Mouse (Mus musculus) right cerebral cortex, postnatal 36 days (tissue): ENCODE data around the gene Tctex1d4.

ENCODE experiments used
- DNase-seq, 2 experiments: peaks; one replicate each; pipeline ENCODE4 v3.0.0; 2022; ENCODE audit warnings: low spot score in 2 of 2, mixed read lengths in 1 of 2

Gene Tctex1d4

DNA sequence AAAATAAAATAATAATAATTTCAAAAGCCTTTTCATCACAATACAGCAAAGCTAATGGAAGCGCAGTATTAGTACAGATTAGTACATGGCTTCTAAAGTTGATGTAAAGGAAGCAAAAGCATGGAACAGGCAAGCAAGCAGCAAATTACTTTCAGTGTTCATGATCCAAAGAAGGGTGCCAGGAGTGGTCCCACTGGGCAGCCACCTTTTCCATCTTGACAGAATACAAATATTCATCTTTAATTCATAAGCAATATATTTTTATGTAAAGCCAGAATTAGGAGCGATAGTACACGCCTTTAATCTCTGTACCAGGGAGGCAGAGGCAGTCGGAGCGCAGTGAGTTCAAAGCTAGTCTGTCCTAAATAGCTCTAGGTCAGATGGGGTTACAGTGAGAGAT, 7.0 kb upstream of the Tctex1d4 start:
- DNase-seq, result no peak

DNA sequence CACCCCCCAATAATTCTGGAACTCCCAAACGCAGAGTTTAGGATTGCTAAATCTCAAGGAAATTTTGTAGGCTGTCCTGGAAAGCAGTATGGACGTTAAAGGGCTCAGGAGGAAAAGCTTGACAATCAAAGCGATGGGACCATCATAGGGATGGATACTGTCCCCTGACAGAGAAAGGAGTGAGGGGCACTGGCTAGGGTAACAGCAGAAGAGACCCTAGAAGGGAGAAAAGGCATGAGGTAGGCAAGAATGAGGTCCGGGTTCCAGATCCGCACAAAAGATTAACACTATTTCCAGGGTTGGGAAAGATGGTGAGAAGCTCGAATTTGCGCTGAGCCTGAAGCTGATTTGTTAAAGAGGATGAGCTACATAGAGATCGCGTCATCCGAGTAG, 6.5 kb upstream of the Tctex1d4 start:
- DNase-seq, result no peak

DNA sequence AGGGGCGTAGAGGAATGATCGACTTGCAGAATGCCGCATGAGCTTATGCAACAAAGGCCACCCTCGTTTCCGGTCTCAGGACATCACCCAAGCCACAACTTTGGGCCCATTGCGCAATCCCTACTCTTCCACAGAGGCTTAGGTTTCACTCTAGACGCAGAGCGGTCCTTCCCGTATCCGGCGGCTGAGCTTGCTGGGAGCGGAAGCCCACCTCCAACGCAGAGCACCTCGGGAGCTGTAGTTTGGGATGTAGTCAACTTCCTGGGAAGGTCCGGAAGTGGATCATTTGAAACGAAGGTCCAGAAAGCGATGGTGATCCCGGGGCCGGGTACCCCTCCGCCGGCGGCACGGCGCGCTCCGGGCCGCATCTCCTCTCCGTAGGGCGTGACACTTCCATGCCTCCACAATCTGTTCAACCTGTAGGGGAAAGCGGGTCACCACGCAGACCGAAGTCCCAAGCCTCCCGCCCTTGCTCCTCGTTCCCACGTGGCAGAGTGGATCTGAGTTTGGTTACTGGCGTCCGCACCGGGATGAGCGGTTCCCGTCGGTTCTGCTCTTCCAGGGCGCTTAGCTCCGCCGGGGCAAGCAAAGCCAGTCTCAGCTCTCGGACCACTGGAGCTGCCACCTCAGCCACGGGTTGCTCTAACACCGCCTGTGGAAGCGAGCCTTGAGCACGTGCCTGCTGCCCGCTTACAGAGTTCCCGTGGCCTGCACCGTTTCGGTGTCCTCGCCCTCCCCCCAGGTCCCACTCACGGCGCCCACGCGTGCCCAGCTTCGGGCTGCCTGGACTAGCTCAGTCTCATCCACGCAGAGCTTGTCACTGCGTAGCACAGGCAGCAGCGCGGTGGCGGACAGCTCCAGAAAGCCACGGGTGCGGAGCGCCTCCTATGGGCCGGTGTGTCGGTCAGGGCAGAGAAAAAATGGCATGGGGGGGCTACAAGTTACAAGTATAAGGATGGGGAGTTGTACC, 5.9 kb upstream of the Tctex1d4 start:
- DNase-seq, result peak; percentile 95 to 97

DNA sequence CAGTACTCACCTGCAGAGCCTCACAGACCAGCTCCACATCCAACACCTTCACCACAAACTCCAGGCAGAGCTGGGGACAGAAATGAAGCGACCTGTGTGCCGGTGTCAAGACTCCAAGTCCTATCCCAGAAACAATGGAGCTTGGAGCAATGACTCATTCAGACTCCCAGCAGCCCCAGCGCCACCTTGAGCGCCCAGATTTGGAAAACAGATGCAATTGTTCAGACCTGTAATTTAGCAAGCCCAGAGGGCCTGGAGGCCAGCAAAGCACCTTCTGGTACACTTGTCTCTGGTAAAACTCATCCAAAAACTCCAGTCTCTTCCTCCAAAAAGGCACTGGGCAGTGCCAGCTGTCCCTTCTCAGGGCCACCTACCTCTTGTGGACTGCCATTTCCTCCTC, 4.4 kb upstream of the Tctex1d4 start:
- DNase-seq, result no peak

DNA sequence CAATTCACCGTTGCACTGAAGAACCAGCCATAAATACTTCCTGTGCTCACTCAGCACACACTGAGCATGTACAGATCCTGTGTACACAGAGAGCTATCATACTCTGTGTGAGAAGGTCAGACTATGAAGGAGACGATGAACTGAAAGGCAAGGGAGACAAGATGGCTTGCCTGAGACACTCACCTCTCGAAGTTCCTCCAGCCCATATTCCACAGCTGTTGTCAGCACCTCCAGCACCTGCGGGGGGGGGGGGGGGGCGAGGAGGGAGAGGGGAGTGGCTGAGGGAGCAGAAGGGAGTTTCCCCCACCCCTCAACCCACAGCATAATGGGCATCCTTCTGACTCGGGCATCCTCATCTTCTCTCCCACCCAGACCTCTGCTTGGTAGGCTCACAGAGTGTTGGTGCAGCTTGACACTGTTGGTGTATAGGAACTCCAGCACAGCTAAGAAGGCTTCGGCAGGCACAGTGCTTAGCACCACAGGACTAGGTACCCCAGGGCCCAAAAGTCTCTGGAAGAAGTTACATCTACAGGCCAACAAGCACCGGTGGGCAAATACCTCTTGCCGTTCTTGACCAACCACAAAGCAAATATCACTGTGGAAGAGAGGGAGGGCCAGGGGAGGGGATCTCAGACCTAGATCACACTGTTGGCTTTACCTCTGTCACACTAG, 2.9 kb upstream of the Tctex1d4 start:
- no peak for DNase-seq

DNA sequence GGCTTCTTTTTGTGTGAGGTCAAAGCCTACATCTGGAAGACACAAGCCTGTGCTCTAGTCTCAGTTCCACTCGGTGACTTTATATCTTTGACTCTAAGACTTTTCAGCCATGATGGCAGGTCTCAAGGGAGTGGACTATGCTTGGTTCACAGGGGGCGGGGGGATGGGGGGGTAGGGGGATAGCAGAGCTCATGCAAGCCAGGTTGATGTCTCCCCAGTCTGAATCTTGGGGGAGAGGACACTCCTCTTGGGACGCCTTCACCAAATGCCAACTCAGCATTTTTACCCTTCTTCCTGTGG, 2.4 kb upstream of the Tctex1d4 start:
- no peak for DNase-seq

DNA sequence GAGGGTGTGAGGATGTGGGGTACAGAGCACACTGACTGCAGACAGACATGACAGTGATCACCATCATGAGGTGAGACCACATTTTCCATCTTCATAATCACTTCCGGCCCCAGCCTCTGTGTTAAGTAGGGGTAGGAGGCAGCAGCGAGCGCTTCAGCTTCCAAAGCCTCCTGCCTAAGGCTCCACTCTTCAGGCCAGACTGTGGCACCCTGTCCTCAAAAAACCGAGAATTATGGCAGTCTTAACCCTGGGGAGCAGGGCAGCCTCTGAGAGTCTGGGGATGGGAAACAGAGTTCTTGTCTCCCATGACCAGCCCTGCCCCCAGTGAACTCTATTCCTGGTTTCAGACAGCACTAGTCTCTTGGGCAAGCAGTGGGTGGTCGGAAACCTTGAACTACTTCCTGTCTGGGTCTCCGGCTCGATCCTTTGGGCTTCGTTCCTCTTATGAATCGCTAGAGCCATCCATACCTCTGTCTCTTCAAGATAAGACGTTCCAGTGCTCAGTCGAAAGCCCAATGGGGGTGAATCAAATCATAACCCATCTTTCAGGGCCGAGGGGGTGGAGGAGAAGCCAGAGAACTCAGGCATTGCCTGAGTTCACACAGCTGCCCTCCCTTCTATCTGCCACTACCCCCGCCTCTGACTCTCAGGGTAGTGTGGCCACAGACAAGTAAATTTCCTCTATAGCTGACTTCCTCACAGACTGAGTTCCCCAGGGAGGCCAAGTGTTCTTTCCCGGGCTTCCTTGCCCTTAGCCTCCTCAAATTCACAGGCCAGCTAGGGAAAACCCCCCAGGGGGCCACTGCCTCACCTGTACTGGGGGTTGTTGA, 1.9 kb upstream of the Tctex1d4 start:
- no peak for DNase-seq

DNA sequence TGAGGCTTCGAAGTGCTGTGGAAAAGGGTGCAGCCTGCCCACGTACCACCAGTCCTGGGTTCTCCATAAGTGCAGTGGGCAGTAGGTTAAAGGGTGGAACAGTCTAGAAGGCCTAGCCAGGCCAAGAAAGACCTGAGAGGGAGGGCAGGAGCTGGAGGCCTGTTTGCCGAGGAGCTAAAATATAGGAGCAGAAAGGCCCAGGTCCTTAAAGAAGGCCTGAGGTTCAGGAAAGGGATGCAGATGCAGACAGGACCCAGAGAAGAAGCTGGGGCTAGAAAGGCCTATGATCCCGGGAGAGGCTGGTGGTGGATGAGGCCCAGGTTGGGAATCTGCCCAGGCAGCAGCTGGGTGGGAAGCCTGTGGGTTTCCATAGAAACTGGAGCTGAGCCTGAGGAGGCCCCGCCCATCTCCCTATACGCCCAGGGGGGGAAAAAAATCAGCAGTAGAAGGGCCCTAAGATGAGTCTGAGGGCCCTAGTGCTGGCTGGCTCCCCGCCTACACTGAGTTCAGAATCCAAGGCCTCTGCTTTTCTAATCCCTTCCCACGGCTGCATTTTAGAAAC, 1.2 kb upstream of the Tctex1d4 start, which contains the start of gene Btbd19:
Btbd19 (minus strand) TSS at position 378 of the 562 bp plus-strand sequence.
- DNase-seq, result peak; percentile 72 to 77

DNA sequence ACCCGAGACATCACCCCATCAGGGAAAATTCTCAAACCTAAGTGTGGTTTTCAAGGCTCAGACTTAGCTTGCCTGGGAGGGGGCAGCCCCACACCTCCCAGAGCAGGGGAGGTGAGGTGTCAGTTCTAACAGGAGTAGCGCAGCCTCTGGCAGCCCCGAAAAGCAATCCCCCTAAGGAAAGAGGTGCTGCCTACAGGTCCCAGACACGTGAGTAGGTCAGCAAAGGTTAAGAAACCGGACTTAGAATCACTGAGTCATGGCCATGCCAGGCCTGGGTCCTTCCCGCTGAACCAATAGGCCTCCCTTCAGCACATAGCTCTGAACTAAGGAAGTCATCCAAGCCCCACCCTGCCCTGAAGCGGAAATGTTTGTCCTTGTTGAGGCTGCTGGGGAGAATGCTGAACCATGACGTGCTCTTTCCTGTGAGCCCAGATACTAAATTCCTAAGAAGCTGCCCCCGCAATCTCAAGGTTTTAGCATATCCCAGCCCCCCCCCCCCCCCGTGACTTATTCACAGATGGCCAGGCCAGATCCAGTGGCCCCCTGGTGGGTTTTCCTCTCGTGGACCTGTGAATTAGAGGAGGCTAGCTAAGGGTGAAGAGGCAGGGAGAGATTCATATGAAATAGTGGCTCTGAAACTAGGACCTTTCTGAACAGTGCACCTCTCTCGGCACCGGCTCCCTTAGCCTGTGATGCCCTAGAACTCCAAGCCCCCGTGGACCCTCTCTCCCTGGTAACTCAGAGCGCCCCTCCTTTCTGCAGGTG, 502 bp upstream of the Tctex1d4 start:
- no peak for DNase-seq

DNA sequence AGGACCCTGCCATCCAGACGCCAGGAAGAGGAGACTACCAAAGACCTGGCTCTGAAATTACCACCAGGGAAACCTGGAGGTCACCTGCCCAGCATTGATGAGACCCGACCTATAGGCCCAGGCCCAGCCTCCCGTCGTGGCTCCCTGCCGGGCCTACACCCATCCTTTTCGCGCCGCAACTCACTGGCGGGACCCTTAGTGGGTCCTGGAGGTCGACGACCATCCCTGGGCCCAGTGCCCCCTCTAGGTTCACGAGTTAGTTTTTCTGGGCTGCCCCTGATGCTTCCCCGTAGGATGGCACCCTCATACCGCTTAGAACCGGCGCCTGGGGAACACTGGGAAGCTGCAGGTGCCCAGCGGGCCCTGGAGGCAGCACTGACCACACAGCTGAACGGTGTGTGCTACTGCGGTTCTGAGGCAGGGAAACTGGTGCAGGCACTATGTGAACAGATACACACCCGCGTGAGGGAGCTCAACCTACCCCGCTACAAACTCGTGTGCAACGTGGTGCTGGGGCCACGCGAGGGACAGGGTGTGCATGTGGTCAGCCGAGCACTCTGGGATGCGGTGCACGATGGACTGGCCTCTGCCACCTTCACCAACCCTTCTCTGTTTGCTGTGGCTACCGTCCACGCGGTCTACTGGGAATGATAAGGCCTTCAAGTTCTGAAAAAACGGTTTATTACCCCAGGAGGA, 1.5 kb downstream of the Tctex1d4 start:
- DNase-seq, result no peak

DNA sequence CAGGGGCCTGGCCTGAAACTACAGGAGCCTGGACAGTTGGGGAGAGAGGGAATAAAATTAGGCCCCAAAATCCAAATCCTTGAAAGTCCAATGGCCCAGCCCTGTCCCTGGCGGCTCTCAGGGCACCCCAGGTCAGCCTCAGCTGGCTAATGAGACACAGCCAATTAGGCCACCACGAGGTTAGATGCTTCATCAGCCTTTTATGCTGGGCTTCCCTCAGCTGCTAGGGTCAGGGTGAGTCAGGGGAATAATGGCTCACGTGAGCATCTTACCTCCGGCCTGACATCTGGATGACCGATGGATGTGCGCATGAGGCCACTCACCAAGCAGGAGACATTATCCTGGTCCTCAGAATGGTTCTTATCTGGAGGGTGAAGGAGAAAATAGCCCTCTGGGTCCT, 4.2 kb downstream of the Tctex1d4 start:
- no peak for DNase-seq

DNA sequence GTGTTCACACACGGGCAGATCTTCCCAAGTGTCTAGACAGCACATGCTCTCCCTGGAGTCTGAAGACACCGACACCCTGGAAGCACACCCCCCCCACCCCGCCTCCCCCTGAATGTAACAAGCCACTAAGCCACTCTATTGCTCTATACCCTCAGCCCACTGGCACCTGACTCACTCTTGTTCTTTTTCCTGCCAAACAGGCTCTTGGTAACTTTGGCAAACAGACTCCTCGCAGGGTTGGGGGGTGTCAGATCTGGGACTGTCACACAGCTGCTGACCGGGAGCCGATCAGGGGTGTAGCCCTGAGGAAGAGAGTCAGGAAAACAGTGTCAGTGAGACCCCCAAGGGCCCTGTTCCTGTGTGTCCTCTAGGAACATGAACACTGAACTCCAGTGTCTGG, 4.6 kb downstream of the Tctex1d4 start:
- no peak for DNase-seq

DNA sequence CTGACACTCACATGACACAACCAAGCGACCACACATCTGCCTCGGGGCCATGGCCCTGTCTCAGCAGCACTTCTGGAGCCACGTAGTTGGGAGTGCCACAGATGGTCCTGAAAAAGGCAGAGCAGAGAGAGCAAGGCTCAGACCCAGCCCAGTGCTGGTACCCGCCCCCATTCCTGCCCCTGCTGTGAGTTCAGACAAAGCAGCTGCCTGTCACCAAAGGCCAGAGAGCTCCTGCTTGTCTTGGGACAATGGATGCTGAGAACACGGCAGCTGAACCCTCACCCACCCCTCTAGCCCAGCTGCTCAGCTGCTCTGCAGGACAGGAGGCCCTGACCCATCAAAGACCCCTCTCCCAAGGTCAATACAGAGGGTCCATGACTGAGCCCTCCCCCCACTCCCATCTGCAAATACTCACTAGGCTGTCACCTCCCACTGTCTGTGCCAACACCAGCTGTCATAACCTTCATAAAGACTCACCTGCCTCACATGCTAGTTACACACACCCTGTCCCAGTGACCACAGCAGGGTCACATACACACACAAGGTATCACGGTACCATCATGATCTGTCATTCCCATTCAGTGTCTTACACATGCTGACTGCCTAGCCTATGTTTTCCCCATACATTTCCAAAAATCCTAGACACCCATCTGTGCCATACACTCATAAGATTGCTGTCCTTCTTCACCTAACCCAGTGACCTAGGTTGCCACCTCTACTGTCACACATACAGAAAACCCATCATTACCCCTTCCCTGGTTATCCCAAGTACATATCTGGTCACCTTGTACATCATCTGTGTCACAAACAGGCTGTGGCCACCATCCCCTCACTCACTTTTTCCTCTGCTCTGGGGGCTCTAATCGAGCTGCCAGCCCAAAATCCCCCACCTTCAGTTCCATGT, 5.5 kb downstream of the Tctex1d4 start:
- DNase-seq, result no peak

DNA sequence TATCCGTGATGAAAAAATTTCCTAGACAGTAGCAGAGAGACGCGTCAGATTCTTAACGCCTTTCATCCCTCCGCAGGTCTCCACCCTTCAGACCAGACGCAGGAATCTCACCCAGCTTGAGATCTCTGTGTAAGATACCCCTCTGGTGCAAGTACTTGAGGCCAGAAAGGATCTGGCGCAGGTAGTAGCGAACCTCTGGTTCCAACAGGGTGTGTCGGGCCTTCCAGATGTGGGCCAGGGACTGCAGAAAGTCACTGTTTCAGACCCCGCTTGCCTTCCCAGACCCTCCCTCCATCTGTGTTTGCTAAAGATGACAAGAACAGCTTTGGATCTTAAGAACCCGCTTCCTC, 6.2 kb downstream of the Tctex1d4 start:
- DNase-seq, result no peak

DNA sequence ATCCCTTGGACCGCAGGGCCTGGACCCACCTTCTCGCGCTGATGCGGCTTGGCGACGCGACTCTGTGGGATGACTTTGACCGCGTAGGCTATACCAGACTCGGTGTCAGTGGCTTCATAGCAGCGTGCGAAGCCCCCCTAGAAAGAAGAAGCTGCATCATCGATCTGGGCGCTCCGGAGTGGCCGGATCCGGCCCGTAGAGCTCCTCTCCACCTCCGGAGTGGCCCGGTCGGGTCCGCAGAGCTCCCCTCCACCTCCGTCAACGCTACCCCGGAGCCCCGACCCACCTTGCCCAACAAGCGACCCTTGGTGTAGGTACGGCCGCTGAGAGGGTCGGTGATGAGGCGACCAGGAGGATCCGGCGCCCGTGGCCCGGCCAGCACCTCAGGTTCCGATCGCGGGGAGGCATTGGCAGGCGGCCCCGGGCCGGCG, 6.8 kb downstream of the Tctex1d4 start:
- DNase-seq, result no peak

DNA sequence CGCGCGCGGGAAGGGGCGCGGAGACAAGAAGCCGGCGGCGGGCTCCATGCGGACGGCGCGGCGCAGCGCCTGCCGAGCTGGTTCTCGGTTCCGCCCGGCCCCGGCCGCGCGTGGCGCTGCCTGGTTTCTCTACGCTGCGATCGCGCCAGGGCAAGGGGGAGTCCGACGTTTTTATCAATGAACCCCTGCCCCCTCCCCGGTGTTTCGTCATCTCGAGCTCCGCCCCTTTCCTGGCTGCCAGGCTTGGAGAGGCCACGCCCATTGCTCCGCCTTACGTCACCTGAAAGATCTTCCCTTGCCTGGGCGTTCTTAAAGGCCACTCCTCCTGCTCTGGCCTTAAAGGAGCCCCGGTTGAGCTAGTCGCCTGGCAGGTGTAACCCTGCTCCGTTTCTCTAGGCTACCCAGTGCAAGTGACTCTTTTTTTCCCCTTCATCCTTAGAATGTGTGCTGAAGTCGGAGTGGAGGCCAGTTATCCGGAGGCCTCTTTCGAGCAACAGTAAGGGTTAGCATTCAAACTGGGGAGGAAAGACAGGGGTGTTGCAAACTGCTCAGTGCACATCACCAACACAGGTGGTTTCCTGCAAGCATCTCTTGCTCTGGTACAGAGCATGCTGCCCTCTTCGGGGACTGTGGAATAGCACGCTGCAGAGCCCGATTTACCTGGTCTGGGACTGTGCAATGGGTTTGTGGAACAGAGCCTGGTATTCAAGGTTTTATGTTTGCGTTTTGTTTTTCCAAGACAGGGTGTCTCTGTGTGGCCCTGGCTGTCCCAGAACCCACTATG, 7.4 kb downstream of the Tctex1d4 start, which contains the start of gene Plk3:
Plk3 (minus strand) TSS at position 147 of the 784 bp plus-strand sequence.
- peak; percentile 95 to 97 for DNase-seq

DNA sequence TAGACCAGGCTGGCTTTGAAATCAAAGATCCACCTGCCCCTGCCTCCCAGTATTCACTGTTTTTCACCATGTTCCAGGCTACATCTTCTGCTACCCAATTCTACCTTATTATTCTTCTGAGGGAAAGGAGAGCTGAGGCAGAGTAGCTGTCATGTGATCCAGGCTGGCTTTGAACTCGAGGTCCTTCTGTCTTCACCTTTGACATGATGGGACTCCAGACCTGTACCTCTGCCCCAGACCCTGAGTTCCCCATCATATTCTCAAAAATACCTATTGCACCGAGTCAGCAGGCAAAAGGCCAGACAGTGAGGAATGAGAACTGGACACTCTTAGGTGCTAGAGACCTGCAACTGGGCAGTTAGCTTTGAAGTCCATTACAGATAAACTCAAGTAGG, 8.0 kb downstream of the Tctex1d4 start:
- DNase-seq, result no peak

DNA sequence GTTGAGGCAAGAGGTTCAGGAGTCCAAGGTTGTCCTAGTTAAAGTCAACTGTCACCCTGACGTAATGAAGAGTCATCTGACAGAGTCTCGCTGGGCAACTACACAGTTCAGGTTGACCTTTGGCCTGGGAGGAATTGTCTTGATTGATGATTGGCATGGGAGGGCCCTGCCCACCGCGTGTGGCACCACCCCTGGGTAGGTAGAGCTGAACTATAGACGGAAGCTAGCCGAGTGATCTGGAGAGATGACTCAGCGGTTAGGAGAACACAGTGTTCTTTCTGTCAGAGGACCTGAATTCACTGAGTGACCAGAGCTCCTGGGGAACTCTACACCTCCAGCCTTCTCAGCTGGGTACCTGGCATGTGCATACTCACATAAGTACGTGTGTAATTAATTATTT, 9.4 kb downstream of the Tctex1d4 start:
- no peak for DNase-seq
